ENCODE assay signal across 16 mouse cellular contexts in the genomic region with DNA sequence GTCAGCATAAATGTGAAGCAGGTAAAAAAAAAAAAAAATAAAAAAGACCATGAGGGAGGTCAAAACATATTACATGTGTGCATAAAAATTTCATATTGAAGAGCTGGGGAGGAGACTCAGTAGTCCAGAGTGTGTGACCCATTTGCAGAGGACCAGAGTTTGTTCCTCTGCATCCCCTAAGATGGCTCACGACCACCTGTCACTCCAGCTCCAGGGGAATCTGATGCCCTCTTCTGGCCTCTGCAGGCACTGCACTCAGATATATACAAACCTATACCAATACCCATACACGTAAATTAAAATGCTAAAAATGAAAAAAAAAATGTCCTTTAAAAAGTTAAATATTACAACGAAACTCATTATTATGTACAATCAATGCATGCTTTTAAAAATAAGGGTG.
DNase-seq lines count a peak whose midpoint lies in the region; ATAC-seq and TF ChIP-seq lines count a peak whose summit lies in the region.
"Had no signal": no experiment of that assay in that cellular context is flagged by ENCODE, and none has a peak within 500 bp of the region (broad histone marks: within the 10 kb centered on the region; RNA-seq: fewer than 3 reads in every experiment).

No protein-coding gene starts in this region.

- 57% methylated on average over 3 of the region's 3 CpGs for WGBS in heart, embryonic 10.5 days
- 39% methylated on average over 3 of the region's 3 CpGs for WGBS in liver, adult 2 months
- WGBS in liver, embryonic 12.5 days (ENCODE audit: insufficient replicate concordance), result 39% methylated on average over 3 of the region's 3 CpGs

- TF ChIP-seq POLR2A in liver, adult 2 months (IDR thresholded peaks at IDR 0.05; ENCODE audit: extremely low read depth, insufficient read depth, low read length), result no peak

- H3K79me2 ChIP-seq in liver, adult 2 months (ENCODE audit: control insufficient read depth, insufficient read depth, low read length), result no peaks in the 10 kb centered on the region

- H3K4me1 ChIP-seq in heart, embryonic 10.5 days, result 0 out of 2 replicates have a peak, but pooled peaks cover 4% of the 10 kb centered on the region
- H3K4me1 ChIP-seq in liver, adult 2 months (ENCODE audit: control insufficient read depth, insufficient read depth, low read length), result no peaks in the 10 kb centered on the region
- no peaks in the 10 kb centered on the region for H3K4me1 ChIP-seq in liver, embryonic 12.5 days
- no peaks in the 10 kb centered on the region for H3K4me1 ChIP-seq in ES-E14 (ENCODE audit: control insufficient read depth in 2 of 2, insufficient read depth in 2 of 2, low read length in 2 of 2, poor library complexity in 1 of 2)
- H3K4me1 ChIP-seq: embryonic facial prominence, embryonic 15.5 days; lung, embryonic 15.5 days; megakaryocyte, embryonic 14.5 days; stomach, embryonic 15.5 days had no signal

- in situ Hi-C loops in ES-E14 (cut with MboI; ENCODE audit: low sequenced_read_pairs in 2 of 2, unreplicated experiment in 2 of 2), result no loop called here

- DNase-seq in heart, embryonic 10.5 days (ENCODE audit: low spot score), result peak; percentile 48
- no peak for DNase-seq in heart, postnatal 25 days (ENCODE audit: low spot score)
- DNase-seq in liver, adult 2 months (ENCODE audit: extremely low read depth, low read depth, low spot score), result no peak
- DNase-seq in ES-E14 (ENCODE audit: low read depth, low spot score) (peak; percentile 31), ZHBTc4 (ENCODE audit: low read depth, low spot score) (peak; percentile 49)
- no peak for DNase-seq in embryo, embryonic 9.5 days (ENCODE audit: extremely low spot score)
- DNase-seq: cerebellum, adult 9-11 months; heart, postnatal 10 days; thymus, postnatal 4 days had no signal

- no peak overlapping the region for H3K27ac ChIP-seq in heart, embryonic 10.5 days
- no peak overlapping the region for H3K27ac ChIP-seq in liver, adult 2 months (replicated peaks; ENCODE audit: insufficient read depth, low read depth, low read length)
- no peak overlapping the region for H3K27ac ChIP-seq in liver, embryonic 12.5 days
- no peak overlapping the region for H3K27ac ChIP-seq in ES-E14 (ENCODE audit: insufficient read depth, low read depth, low read length, poor library complexity, severe bottlenecking)
- H3K27ac ChIP-seq: embryonic facial prominence, embryonic 15.5 days; lung, embryonic 15.5 days; stomach, embryonic 15.5 days had no signal

- peak; percentile 58 for TF ChIP-seq CTCF in liver, adult 2 months (IDR thresholded peaks at IDR 0.05; ENCODE audit: low read depth, low read length)

- H3K9me3 ChIP-seq in heart, embryonic 10.5 days, result no peaks in the 10 kb centered on the region
- H3K9me3 ChIP-seq in liver, embryonic 12.5 days (replicated peaks), result 0 out of 2 replicates have a peak, but pooled peaks cover 8% of the 10 kb centered on the region
- H3K9me3 ChIP-seq in ES-E14 (ENCODE audit: control insufficient read depth, insufficient read depth, low read depth, low read length), result no peaks in the 10 kb centered on the region
- H3K9me3 ChIP-seq: embryonic facial prominence, embryonic 15.5 days; lung, embryonic 15.5 days; stomach, embryonic 15.5 days had no signal

- intact Hi-C loops in heart, postnatal 25 days (cut with DNase I), result no loop called here

- H3K27me3 ChIP-seq in heart, embryonic 10.5 days (ENCODE audit: insufficient read depth, poor library complexity, severe bottlenecking), result no peaks in the 10 kb centered on the region
- H3K27me3 ChIP-seq in liver, adult 2 months (ENCODE audit: control insufficient read depth, insufficient read depth, low read length), result no peaks in the 10 kb centered on the region
- no peaks in the 10 kb centered on the region for H3K27me3 ChIP-seq in liver, embryonic 12.5 days (replicated peaks)
- H3K27me3 ChIP-seq: CH12.LX; embryonic facial prominence, embryonic 15.5 days; lung, embryonic 15.5 days; megakaryocyte, embryonic 14.5 days; stomach, embryonic 15.5 days had no signal

- H3K4me2 ChIP-seq in liver, embryonic 12.5 days, result no peak overlapping the region
- H3K4me2 ChIP-seq: embryonic facial prominence, embryonic 15.5 days; lung, embryonic 15.5 days; stomach, embryonic 15.5 days had no signal

- ATAC-seq in liver, embryonic 12.5 days, result no peak
- ATAC-seq: activated CD4-positive, CD25-positive, alpha-beta regulatory T cell, adult 4 months had no signal

- no peak overlapping the region for H3K4me3 ChIP-seq in heart, embryonic 10.5 days
- no peak overlapping the region for H3K4me3 ChIP-seq in liver, adult 2 months (ENCODE audit: insufficient read depth, low read depth, low read length)
- no peak overlapping the region for H3K4me3 ChIP-seq in liver, embryonic 12.5 days
- no peak overlapping the region for H3K4me3 ChIP-seq in ES-E14 (ENCODE audit: insufficient read depth in 1 of 2, low read depth in 1 of 2, low read length in 2 of 2, poor library complexity in 1 of 2, severe bottlenecking in 1 of 2)
- H3K4me3 ChIP-seq: embryonic facial prominence, embryonic 15.5 days; lung, embryonic 15.5 days; megakaryocyte, embryonic 14.5 days; stomach, embryonic 15.5 days had no signal

- H3K36me3 ChIP-seq in heart, embryonic 10.5 days, result no peaks in the 10 kb centered on the region
- H3K36me3 ChIP-seq in liver, adult 2 months (ENCODE audit: control insufficient read depth, insufficient read depth, low read length), result no peaks in the 10 kb centered on the region
- no peaks in the 10 kb centered on the region for H3K36me3 ChIP-seq in liver, embryonic 12.5 days
- no peaks in the 10 kb centered on the region for H3K36me3 ChIP-seq in ES-E14 (ENCODE audit: control insufficient read depth, insufficient read depth, low read length, poor library complexity, severe bottlenecking)
- H3K36me3 ChIP-seq: embryonic facial prominence, embryonic 15.5 days; lung, embryonic 15.5 days; stomach, embryonic 15.5 days had no signal

- H3K9ac ChIP-seq in liver, adult 2 months (ENCODE audit: low read depth, low read length), result no peak overlapping the region
- H3K9ac ChIP-seq in liver, embryonic 12.5 days, result no peak overlapping the region
- H3K9ac ChIP-seq in ES-E14 (ENCODE audit: insufficient read depth, low read depth, low read length, poor library complexity, severe bottlenecking), result no peak overlapping the region
- H3K9ac ChIP-seq: embryonic facial prominence, embryonic 15.5 days; lung, embryonic 15.5 days; stomach, embryonic 15.5 days had no signal

TF ChIP-seq in ES-E14, 5 proteins besides CTCF, POLR2A, EP300 and RAD21:
- TF ChIP-seq ZNF384 (IDR thresholded peaks at IDR 0.05; ENCODE audit: low read depth, low read length) (peak; percentile 67), HCFC1 (IDR thresholded peaks at IDR 0.05; ENCODE audit: borderline replicate concordance, insufficient read depth, low read length) (no peak)

Comparison
In these comparisons a context has a peak if more than half of its experiments do, and no peak if none do; other contexts are left out.
1. DNase-seq: peak in heart, embryonic 10.5 days (single experiment), ES-E14 (single experiment) and ZHBTc4 (single experiment); none in heart, postnatal 25 days (single experiment), liver, adult 2 months (single experiment) and embryo, embryonic 9.5 days (single experiment).